Mouse (Mus musculus) stomach, postnatal 0 days (tissue): ENCODE results near the gene Tlr12.

Experiments used
- CTCF ChIP-seq: IDR thresholded peaks from 2 replicates; pipeline ENCODE4 v1.5.1; 2016; ENCODE audit warnings: antibody characterized with exemption, low read depth, mild to moderate bottlenecking, moderate library complexity
- EP300 ChIP-seq: optimal IDR thresholded peaks from 2 replicates; pipeline ENCODE3; 2016; ENCODE audit warnings: antibody characterized with exemption

DNA sequence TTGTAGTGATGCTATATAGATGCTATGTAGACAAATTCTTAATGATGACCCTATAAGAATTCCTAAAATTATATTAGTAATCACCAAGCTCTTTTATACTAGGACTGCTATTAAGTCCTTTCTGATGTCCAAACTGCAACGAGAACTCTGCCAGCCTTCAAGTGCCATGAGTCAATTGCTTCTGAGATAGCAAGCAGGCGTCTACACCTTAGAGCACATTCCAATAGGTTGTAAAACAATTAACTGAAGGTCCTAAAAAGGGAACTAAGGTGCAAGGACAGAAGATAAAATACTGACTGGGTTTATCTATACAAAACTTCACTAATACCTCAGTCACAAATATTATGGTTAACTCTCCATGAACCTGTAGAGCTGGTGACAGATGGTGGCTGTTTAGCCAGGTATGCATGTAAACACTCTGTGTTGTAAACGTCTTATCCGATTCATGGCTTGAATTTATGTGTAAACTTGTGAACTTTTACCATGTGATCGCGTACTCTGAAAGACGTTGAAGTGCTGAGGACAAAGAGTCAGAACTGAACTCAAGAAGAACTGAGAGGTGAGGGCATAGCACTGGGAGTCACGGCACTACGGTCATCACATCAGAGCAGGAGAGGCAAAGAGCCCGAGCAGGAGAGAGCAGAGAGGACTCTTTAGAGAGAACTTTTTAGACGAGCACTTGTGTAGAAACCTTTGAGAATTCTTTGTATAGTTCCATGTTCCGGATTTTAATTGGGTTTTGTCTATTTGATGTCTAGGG, 20.4 kb downstream of the Tlr12 start:
- TF ChIP-seq CTCF (no peak), EP300 (no peak)
